Mouse (Mus musculus) heart, postnatal 0 days (tissue): ENCODE measurements at regions not wholly inside any gene's neighbourhood (a gene's known extent, or its start where the extent isn't known, plus 50 kb on each side); places are given as distances from the start of the nearest gene placed in this dataset.

Experiments
- CTCF ChIP-seq: IDR thresholded peaks from 2 replicates; pipeline ENCODE4 v1.5.1; 2016; ENCODE audit warnings: antibody characterized with exemption, control low read depth, low read depth
- EP300 ChIP-seq: IDR thresholded peaks from 2 replicates; pipeline ENCODE4 v1.6.1; 2016; ENCODE audit warnings: antibody characterized with exemption, low read depth

- TF ChIP-seq CTCF (peak; percentile 88), EP300 (no peak)
Measured at GRCm38 (mm10) chr2:21958365-21958764, 268.9 kb upstream of the Myo3a start.
